Mouse (Mus musculus) kidney, postnatal 10 days (tissue): Measurements from ENCODE around the gene Llgl1.
A peak's percentile ranks its signal among the peaks of the same experiment; 100 is the strongest.

Experiments
- DNase-seq: peaks from one replicate; pipeline ENCODE4 v3.0.0; 2021; ENCODE audit warnings: mixed read lengths

Gene Llgl1

GRCm38 (mm10) chr11:60726601-60727391 is 27.3 kb downstream of the Llgl1 start, which contains the start of gene Flii:
Gene Flii, minus strand, starts transcription at chr11:60727263.
- peak; percentile 92 for DNase-seq

- DNase-seq: no peak
Measured at GRCm38 (mm10) chr11:60727392-60728140, 28.0 kb downstream of the Llgl1 start.

- peak; percentile 97 for DNase-seq
Measured at GRCm38 (mm10) chr11:60728260-60728761, 28.8 kb downstream of the Llgl1 start, which contains the start of gene Mief2. Gene Mief2, plus strand, starts transcription at chr11:60728398.

GRCm38 (mm10) chr11:60729217-60729641 is 29.7 kb downstream of the Llgl1 start:
- no peak for DNase-seq

- no peak for DNase-seq
Measured at GRCm38 (mm10) chr11:60730169-60730568, 30.6 kb downstream of the Llgl1 start.

GRCm38 (mm10) chr11:60731251-60731650 is 31.7 kb downstream of the Llgl1 start:
- DNase-seq: no peak

- DNase-seq: no peak
Measured at GRCm38 (mm10) chr11:60734206-60734605, 34.7 kb downstream of the Llgl1 start.

- no peak for DNase-seq
Measured at GRCm38 (mm10) chr11:60735191-60735590, 35.7 kb downstream of the Llgl1 start.

- no peak for DNase-seq
Measured at GRCm38 (mm10) chr11:60736491-60736890, 37.0 kb downstream of the Llgl1 start.

- no peak for DNase-seq
Measured at GRCm38 (mm10) chr11:60737450-60737849, 37.9 kb downstream of the Llgl1 start.

GRCm38 (mm10) chr11:60740321-60740720 is 40.8 kb downstream of the Llgl1 start:
- no peak for DNase-seq

- no peak for DNase-seq
Measured at GRCm38 (mm10) chr11:60755570-60755969, 56.0 kb downstream of the Llgl1 start.

GRCm38 (mm10) chr11:60761681-60762080 is 62.2 kb downstream of the Llgl1 start:
- DNase-seq: no peak
